Mouse (Mus musculus) cortical plate, adult 2 months (tissue): Measurements from ENCODE around the gene Misp. TPM values are rescaled to one million over a fixed set of nuclear protein-coding genes. Genes with fewer than 3 reads are reported as not detected.

ENCODE experiments used
- H3K27ac ChIP-seq: fragments of 200-500 bp; 2 replicates; pipeline ENCODE4 v1.5.1; 2012; ENCODE audit warnings: low read length, control low read depth, inconsistent platforms; ENCODE audit not compliant: insufficient read depth
- H3K4me1 ChIP-seq: fragments of 200-500 bp; 2 replicates; pipeline ENCODE4 v1.6.1; 2011; ENCODE audit warnings: low read length; ENCODE audit not compliant: control insufficient read depth, insufficient read depth
- H3K4me3 ChIP-seq: fragments of 200-500 bp; 2 replicates; pipeline ENCODE4 v1.5.1; 2011; ENCODE audit warnings: mild to moderate bottlenecking, low read length, control low read depth; ENCODE audit not compliant: insufficient read depth
- CTCF ChIP-seq: fragments of 200-500 bp; IDR thresholded peaks from 2 replicates; pipeline ENCODE4 v1.5.1; 2011; ENCODE audit warnings: mild to moderate bottlenecking, control low read depth, low read length; ENCODE audit not compliant: insufficient read depth; ENCODE audit errors: extremely low read depth
- POLR2A ChIP-seq: fragments of 200-500 bp; IDR thresholded peaks from 2 replicates; pipeline ENCODE4 v1.6.1; 2011; ENCODE audit warnings: mild to moderate bottlenecking, low read length, control low read depth; ENCODE audit not compliant: insufficient read depth; ENCODE audit errors: extremely low read depth
- polyA plus RNA-seq: library from polyadenylated mRNA; depleted of rRNA; stranded (reverse); fragments of >200 nt; gene quantifications from 2 replicates; pipeline ENCODE4 v1.2.3, GENCODE M21; 2012; rRNA removed

The Misp gene
- 0.13 and 0.21 TPM in 2 replicates for polyA plus RNA-seq

- TF ChIP-seq POLR2A = no peak
- TF ChIP-seq CTCF = no peak
- Histone ChIP-seq H3K4me1 (no peaks in the 10 kb centered on the region), H3K4me3 (no peak within 1 kb of the TSS), H3K27ac (no peak within 1 kb of the TSS)
Measured at GRCm38 (mm10) chr10:79820782-79821181, at the start of gene Misp. Misp (plus strand) TSS chr10:79820989.

- Histone ChIP-seq H3K4me3 (no peak overlapping the region), H3K27ac (no peak overlapping the region), H3K4me1 (no peaks in the 10 kb centered on the region)
- TF ChIP-seq CTCF (no peak), POLR2A (no peak)
Measured at GRCm38 (mm10) chr10:79772320-79772719, 48.5 kb upstream of the Misp start.

GRCm38 (mm10) chr10:79773208-79773607 is 47.6 kb upstream of the Misp start:
- H3K27ac ChIP-seq = no peak overlapping the region
- TF ChIP-seq CTCF (no peak), POLR2A (no peak)
- no peaks in the 10 kb centered on the region for H3K4me1 ChIP-seq
- H3K4me3 ChIP-seq = no peak overlapping the region

GRCm38 (mm10) chr10:79774486-79775279 is 46.1 kb upstream of the Misp start:
- H3K27ac ChIP-seq = no peak overlapping the region
- H3K4me1 ChIP-seq = peaks cover 1% of the 10 kb centered on the region; the same call in 1 of the 2 replicates
- no peak overlapping the region for H3K4me3 ChIP-seq
- TF ChIP-seq CTCF (0 out of 2 replicates have a peak, but pooled peaks have one; percentile 8), POLR2A (no peak)

- no peak within 1 kb of the TSS; the same call in 1 of the 2 replicates for H3K4me3 ChIP-seq
- H3K4me1 ChIP-seq = peaks cover 2% of the 10 kb centered on the region; the same call in 1 of the 2 replicates
- TF ChIP-seq CTCF = no peak
- no peak for TF ChIP-seq POLR2A
- H3K27ac ChIP-seq = no peak within 1 kb of the TSS
Measured at GRCm38 (mm10) chr10:79777103-79777531, 43.7 kb upstream of the Misp start, which contains the start of gene Fstl3. Fstl3 (plus strand) TSS chr10:79777272.

- peaks cover 2% of the 10 kb centered on the region; the same call in 1 of the 2 replicates for H3K4me1 ChIP-seq
- no peak overlapping the region for H3K27ac ChIP-seq
- no peak overlapping the region for H3K4me3 ChIP-seq
- TF ChIP-seq POLR2A (no peak), CTCF (no peak)
Measured at GRCm38 (mm10) chr10:79778006-79778405, 42.8 kb upstream of the Misp start.

GRCm38 (mm10) chr10:79779193-79779592 is 41.6 kb upstream of the Misp start:
- no peak overlapping the region for H3K4me3 ChIP-seq
- H3K4me1 ChIP-seq = peaks cover 2% of the 10 kb centered on the region; the same call in 1 of the 2 replicates
- TF ChIP-seq POLR2A (no peak), CTCF (no peak)
- H3K27ac ChIP-seq = no peak overlapping the region

GRCm38 (mm10) chr10:79779784-79780663 is 40.8 kb upstream of the Misp start:
- TF ChIP-seq CTCF (peak; percentile 67), POLR2A (no peak)
- Histone ChIP-seq H3K4me1 (peaks cover 2% of the 10 kb centered on the region; the same call in 1 of the 2 replicates), H3K4me3 (peak overlapping the region; percentile 39), H3K27ac (no peak overlapping the region)

- TF ChIP-seq POLR2A (no peak), CTCF (no peak)
- H3K4me3 ChIP-seq = peak overlapping the region; percentile 39
- peaks cover 2% of the 10 kb centered on the region; the same call in 1 of the 2 replicates for H3K4me1 ChIP-seq
- no peak overlapping the region for H3K27ac ChIP-seq
Measured at GRCm38 (mm10) chr10:79780664-79781015, 40.1 kb upstream of the Misp start.
